Mouse (Mus musculus) MEL (cell line): ENCODE data around the gene Calhm3.

Experiments used
- CHD2 ChIP-seq: IDR thresholded peaks from 2 replicates; pipeline ENCODE4 v1.6.1; 2011; ENCODE audit warnings: low read length, improper control_type of control experiment
- MXI1 ChIP-seq: IDR thresholded peaks from 2 replicates; pipeline ENCODE4 v1.6.1; 2011; ENCODE audit warnings: mild to moderate bottlenecking, low read depth, low read length, improper control_type of control experiment
- RCOR1 ChIP-seq: IDR thresholded peaks from 2 replicates; pipeline ENCODE4 v1.6.1; 2012; ENCODE audit warnings: low read depth, mild to moderate bottlenecking, inconsistent platforms, low read length, improper control_type of control experiment

- no peak for TF ChIP-seq CHD2
- no peak for TF ChIP-seq RCOR1
- no peak for TF ChIP-seq MXI1
Measured at GRCm38 (mm10) chr19:47153767-47154166, 3.8 kb downstream of the Calhm3 start.
